Mouse (Mus musculus): ENCODE measurements at regions not wholly inside any gene's neighbourhood (a gene's known extent, or its start where the extent isn't known, plus 50 kb on each side); places are given as distances from the start of the nearest gene placed in this dataset.
A peak's percentile ranks its signal among the peaks of the same experiment; 100 is the strongest.

DNA sequence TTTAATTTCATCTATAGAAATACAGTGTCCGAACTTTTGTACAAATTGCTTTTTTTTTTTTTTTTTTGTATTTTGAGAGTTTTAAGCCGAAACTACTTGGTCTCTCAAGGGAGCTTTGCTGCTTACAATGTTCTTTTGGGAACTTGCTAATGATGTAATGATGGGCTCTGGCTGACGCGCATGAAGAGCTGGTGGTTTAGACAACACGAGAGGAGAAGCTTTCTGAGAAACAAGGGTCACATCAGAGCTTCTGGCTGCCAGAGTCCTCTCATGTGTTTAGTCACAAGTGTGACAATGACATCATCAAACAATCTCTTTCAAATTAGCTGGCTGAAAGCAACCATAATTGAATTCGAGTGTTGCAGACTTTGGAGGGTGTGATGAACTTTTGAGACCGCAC is 98.9 kb upstream of the Npvf start:
- WGBS = 65% methylated on average over 7 of the region's 7 CpGs
- no peaks in the 10 kb centered on the region for H3K27me3 ChIP-seq (ENCODE audit: control insufficient read depth, insufficient read depth, low read length)
- H3K4me1 ChIP-seq (ENCODE audit: control insufficient read depth, insufficient read depth, low read length) = no peaks in the 10 kb centered on the region
- TF ChIP-seq POLR2A (IDR thresholded peaks at IDR 0.05; ENCODE audit: borderline replicate concordance, extremely low read depth, insufficient read depth, insufficient read length) = no peak
- no peak overlapping the region for H3K9ac ChIP-seq (ENCODE audit: low read depth, low read length, severe bottlenecking)
- ATAC-seq (ENCODE audit: low FRiP score, low read depth) (no peak), DNase-seq (ENCODE audit: low spot score) (no peak)
- H3K27ac ChIP-seq (replicated peaks; ENCODE audit: low read depth, low read length) = no peak overlapping the region
- no peaks in the 10 kb centered on the region for H3K9me3 ChIP-seq (ENCODE audit: control insufficient read depth, low read length)
- no peak overlapping the region for H3K4me2 ChIP-seq (replicated peaks; ENCODE audit: low read depth, low read length, severe bottlenecking)
- H3K36me3 ChIP-seq (ENCODE audit: control insufficient read depth, insufficient read depth, low read length) = no peaks in the 10 kb centered on the region
- H3K4me3 ChIP-seq (replicated peaks; ENCODE audit: low read length) = no peak overlapping the region

DNA sequence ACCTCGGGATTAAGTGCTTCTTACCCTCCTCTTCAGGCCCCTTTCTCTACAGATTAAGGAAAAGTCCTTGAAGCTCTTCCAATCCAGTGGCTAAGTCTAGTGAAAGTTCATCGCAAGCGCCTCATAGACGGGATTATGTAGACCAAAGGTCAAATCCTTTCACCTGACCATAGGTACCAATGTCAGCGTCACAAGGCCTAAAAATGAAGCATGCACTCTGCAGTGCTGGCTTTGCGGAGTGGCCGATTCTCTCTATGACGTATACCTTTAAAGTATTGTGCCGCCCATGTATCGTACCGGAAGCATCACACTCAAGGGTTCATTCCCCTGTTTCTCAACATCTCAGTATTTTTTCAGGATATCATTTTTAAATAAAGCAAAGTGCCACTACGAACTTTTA is 100.5 kb upstream of the Npvf start:
- Histone ChIP-seq H3K27me3 (ENCODE audit: control insufficient read depth, insufficient read depth, low read length) (no peaks in the 10 kb centered on the region), H3K9me3 (ENCODE audit: control insufficient read depth, low read length) (no peaks in the 10 kb centered on the region), H3K36me3 (ENCODE audit: control insufficient read depth, insufficient read depth, low read length) (no peaks in the 10 kb centered on the region), H3K9ac (ENCODE audit: low read depth, low read length, severe bottlenecking) (no peak overlapping the region), H3K27ac (replicated peaks; ENCODE audit: low read depth, low read length) (no peak overlapping the region), H3K4me3 (replicated peaks; ENCODE audit: low read length) (no peak overlapping the region), H3K4me2 (replicated peaks; ENCODE audit: low read depth, low read length, severe bottlenecking) (no peak overlapping the region), H3K4me1 (ENCODE audit: control insufficient read depth, insufficient read depth, low read length) (no peaks in the 10 kb centered on the region)
- WGBS = 94% methylated on average over 12 of the region's 12 CpGs
- no peak for ATAC-seq (ENCODE audit: low FRiP score, low read depth)
- no peak for DNase-seq (ENCODE audit: low spot score)
- TF ChIP-seq POLR2A (IDR thresholded peaks at IDR 0.05; ENCODE audit: borderline replicate concordance, extremely low read depth, insufficient read depth, insufficient read length) = no peak

DNA sequence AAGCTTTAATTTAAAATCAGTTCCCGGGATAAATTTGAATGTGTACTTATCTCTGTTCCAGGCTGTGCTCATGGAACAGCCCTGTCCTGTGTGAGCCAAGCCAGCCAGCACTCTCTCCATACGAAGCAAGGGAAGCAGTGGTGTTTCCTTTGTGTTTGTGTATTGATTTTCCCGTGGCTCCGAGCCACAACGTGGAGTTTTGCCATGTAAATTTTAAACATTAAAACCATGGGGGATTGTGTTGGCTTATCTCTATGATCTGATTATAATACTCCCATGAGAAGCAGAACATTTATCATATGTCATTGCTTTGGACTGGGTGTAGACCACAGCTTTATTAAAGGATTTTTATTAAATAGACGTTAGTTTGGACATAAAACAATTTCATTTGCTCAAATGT is 106.1 kb upstream of the Npvf start:
- no peak for ATAC-seq (ENCODE audit: low FRiP score, low read depth)
- H3K9ac ChIP-seq (ENCODE audit: low read depth, low read length, severe bottlenecking) = no peak overlapping the region
- 71% methylated on average over 6 of the region's 6 CpGs for WGBS

DNA sequence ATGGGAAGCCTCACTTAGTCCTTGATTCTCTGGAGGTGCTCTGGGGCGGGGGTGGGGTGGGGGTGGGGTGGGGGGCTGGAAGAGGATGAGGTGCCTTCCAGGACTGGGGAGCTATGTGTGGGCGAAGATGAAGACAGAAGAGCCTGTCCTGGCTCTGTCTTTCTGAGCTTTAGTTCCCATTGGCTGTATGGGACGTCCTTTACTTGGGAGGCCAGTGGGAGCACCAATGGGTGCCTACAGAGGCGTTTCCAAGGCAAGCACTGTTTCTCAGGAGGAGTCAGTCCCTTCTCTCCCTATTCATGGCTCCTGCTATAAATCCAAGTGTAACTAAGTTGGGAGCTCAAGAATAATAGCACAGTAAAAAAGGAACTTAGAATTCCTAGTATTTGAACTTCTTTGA is 108.9 kb upstream of the Npvf start:
- no peaks in the 10 kb centered on the region for H3K9me3 ChIP-seq (ENCODE audit: control insufficient read depth, low read length)
- DNase-seq (ENCODE audit: low spot score) (no peak), ATAC-seq (ENCODE audit: low FRiP score, low read depth) (no peak)
- H3K4me1 ChIP-seq (ENCODE audit: control insufficient read depth, insufficient read depth, low read length) = no peaks in the 10 kb centered on the region
- H3K36me3 ChIP-seq (ENCODE audit: control insufficient read depth, insufficient read depth, low read length) = no peaks in the 10 kb centered on the region
- no peak overlapping the region for H3K27ac ChIP-seq (replicated peaks; ENCODE audit: low read depth, low read length)
- WGBS = 52% methylated on average over 4 of the region's 4 CpGs
- no peak overlapping the region for H3K4me3 ChIP-seq (replicated peaks; ENCODE audit: low read length)
- H3K27me3 ChIP-seq (ENCODE audit: control insufficient read depth, insufficient read depth, low read length) = no peaks in the 10 kb centered on the region
- no peak overlapping the region for H3K9ac ChIP-seq (ENCODE audit: low read depth, low read length, severe bottlenecking)
- TF ChIP-seq POLR2A (IDR thresholded peaks at IDR 0.05; ENCODE audit: borderline replicate concordance, extremely low read depth, insufficient read depth, insufficient read length) = no peak
- H3K4me2 ChIP-seq (replicated peaks; ENCODE audit: low read depth, low read length, severe bottlenecking) = no peak overlapping the region

More for the DNA sequence above, 106.1 kb upstream of the Npvf start:
- Histone ChIP-seq H3K9me3 (ENCODE audit: control insufficient read depth, low read length) (no peaks in the 10 kb centered on the region), H3K36me3 (ENCODE audit: control insufficient read depth, insufficient read depth, low read length) (no peaks in the 10 kb centered on the region), H3K4me1 (ENCODE audit: control insufficient read depth, insufficient read depth, low read length) (no peaks in the 10 kb centered on the region), H3K27me3 (ENCODE audit: control insufficient read depth, insufficient read depth, low read length) (no peaks in the 10 kb centered on the region), H3K27ac (replicated peaks; ENCODE audit: low read depth, low read length) (no peak overlapping the region), H3K4me3 (replicated peaks; ENCODE audit: low read length) (no peak overlapping the region), H3K4me2 (replicated peaks; ENCODE audit: low read depth, low read length, severe bottlenecking) (no peak overlapping the region)
- DNase-seq (ENCODE audit: low spot score) = peak; percentile 18
- no peak for TF ChIP-seq POLR2A (IDR thresholded peaks at IDR 0.05; ENCODE audit: borderline replicate concordance, extremely low read depth, insufficient read depth, insufficient read length)

DNA sequence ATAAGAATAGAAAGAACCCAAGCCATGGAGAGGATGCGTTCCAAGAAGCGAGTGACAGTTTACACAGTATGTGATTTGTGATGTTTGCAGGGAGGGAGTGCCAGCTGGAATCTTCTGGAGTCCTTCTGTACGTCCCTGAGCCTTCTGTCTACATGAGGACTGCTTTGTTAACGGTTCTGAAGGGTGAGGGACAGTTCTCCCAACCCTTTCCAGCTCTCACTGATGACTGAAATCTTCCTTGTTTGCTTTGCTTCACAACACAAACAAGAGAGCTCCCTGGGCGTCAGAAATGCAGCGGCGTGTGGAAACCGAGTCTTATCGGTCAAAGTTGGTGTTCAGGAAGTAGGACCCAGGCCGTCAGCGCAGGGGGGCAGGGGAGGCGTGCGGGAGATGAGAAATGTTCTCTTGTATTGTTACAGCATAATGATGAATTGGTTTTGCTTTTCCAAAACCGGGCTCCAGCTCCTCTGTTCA is 112.2 kb upstream of the Npvf start:
- no peak for ATAC-seq (ENCODE audit: low FRiP score, low read depth)
- WGBS = 84% methylated on average over 14 of the region's 14 CpGs
- Histone ChIP-seq H3K4me1 (ENCODE audit: control insufficient read depth, insufficient read depth, low read length) (no peaks in the 10 kb centered on the region), H3K4me2 (replicated peaks; ENCODE audit: low read depth, low read length, severe bottlenecking) (no peak overlapping the region), H3K27ac (replicated peaks; ENCODE audit: low read depth, low read length) (no peak overlapping the region), H3K27me3 (ENCODE audit: control insufficient read depth, insufficient read depth, low read length) (no peaks in the 10 kb centered on the region), H3K4me3 (replicated peaks; ENCODE audit: low read length) (no peak overlapping the region), H3K36me3 (ENCODE audit: control insufficient read depth, insufficient read depth, low read length) (no peaks in the 10 kb centered on the region), H3K9me3 (ENCODE audit: control insufficient read depth, low read length) (no peaks in the 10 kb centered on the region), H3K9ac (ENCODE audit: low read depth, low read length, severe bottlenecking) (no peak overlapping the region)
- no peak for TF ChIP-seq POLR2A (IDR thresholded peaks at IDR 0.05; ENCODE audit: borderline replicate concordance, extremely low read depth, insufficient read depth, insufficient read length)
- no peak for DNase-seq (ENCODE audit: low spot score)

DNA sequence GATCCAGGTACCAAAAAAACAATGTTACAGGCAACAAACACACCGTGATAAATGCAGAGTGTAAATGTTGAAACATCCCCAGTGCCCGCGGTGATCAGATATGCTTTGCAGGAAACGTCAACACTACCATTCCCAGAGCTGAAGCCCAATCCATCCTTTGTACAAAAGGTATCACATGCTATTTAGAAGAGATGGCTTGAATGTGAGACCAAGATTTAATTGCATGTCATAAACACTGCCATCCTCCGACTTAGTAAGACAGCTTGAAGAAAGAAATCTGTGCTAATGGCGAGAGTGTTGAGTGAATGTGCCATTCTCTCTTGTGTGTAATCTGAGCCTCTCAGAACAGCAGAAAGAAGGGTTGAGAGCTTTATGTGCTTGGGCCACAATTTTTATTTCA is 112.9 kb upstream of the Npvf start:
- Histone ChIP-seq H3K9ac (ENCODE audit: low read depth, low read length, severe bottlenecking) (no peak overlapping the region), H3K4me1 (ENCODE audit: control insufficient read depth, insufficient read depth, low read length) (no peaks in the 10 kb centered on the region), H3K27me3 (ENCODE audit: control insufficient read depth, insufficient read depth, low read length) (no peaks in the 10 kb centered on the region), H3K4me2 (replicated peaks; ENCODE audit: low read depth, low read length, severe bottlenecking) (no peak overlapping the region), H3K27ac (replicated peaks; ENCODE audit: low read depth, low read length) (no peak overlapping the region), H3K9me3 (ENCODE audit: control insufficient read depth, low read length) (no peaks in the 10 kb centered on the region), H3K36me3 (ENCODE audit: control insufficient read depth, insufficient read depth, low read length) (no peaks in the 10 kb centered on the region), H3K4me3 (replicated peaks; ENCODE audit: low read length) (no peak overlapping the region)
- DNase-seq (ENCODE audit: low spot score) (no peak), ATAC-seq (ENCODE audit: low FRiP score, low read depth) (no peak)
- no peak for TF ChIP-seq POLR2A (IDR thresholded peaks at IDR 0.05; ENCODE audit: borderline replicate concordance, extremely low read depth, insufficient read depth, insufficient read length)
- WGBS = 51% methylated on average over 6 of the region's 6 CpGs

Measured in limb, embryonic 14.5 days (tissue).